Mouse (Mus musculus): Measurements from ENCODE around the gene Tfpi.
"Not testable (repeated sequence)": the region's sequence is repeated elsewhere in the genome, so short reads cannot be mapped to it uniquely, and the experiment has no call there.

Gene Tfpi

DNA sequence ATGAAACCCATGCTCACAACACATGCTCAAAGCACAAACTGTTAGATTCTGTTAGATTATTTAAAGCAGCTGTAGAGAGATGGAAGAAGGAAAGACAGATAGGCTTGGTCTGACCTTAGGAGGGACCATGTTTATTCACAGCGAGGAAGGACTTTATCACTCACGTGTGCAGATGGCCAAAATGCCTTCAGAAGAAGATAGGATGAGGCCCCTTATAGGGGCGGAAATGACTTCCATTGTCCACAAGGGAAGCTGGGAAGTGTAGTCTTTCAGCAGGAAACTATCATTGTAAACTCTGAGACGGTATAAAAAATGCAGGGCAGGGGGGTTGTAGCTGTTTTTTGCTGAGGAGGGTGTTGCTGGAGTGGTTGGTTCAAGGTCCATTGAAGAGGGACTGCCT, at the start of gene Tfpi:
Tfpi (minus strand) TSS at position 199 of the 400 bp plus-strand sequence.
- DNase-seq: no peak

DNA sequence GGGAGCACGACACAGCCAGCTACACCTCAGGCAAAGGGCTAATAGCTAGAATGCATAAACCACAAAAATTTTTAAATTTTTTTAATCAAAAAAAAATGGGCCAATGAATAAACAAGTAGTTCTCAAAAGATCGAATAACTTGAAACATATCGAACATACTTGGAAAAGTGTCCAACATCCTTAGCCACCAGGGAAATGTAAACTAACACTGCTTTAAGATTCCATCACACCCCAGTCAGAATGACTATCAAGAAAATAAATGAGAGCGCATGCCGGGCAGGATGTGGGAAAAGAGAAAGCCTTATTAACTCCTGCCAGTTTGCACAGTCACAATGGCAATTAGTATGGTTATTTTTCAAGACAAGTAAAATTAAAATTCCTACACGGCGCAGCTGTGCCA, 49.6 kb upstream of the Tfpi start:
- DNase-seq: no peak

DNA sequence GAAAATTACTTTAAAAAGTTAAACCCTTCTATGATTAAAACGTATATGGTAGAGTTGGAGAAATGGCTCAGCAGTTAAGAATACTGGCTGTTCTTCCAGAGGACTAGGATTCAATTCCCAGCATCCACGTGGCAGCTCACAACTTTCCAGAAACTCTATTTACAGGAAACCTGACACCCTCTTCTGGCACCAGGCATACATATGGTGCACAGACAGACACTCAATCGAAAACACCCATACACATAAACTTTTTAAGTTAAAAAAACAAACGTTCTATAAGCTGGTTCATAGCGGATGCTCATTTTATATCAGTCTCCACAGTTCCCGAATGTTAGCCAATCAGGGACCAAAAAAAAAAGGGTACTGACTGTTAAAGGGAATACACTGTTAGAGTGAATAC, 49.2 kb upstream of the Tfpi start:
- DNase-seq: no peak

DNA sequence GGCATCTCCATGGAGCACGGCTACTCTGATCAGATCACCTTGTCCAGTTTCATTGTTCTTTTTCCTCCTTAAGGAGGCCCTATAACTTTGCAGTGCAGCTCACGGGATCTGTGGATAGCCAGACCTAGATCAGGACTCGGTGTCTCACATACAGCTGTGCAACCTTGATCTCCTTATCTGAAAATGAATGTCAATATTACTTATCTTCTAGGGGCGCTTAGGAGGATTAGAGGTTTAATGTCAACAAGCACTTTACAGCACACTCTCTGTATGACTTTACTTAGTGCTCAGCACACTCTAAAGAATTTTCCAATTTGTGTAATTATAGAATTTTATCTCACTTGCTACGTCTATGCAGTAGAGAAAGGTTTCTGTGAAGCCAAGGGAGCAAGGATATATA, 48.5 kb upstream of the Tfpi start:
- no peak for DNase-seq

DNA sequence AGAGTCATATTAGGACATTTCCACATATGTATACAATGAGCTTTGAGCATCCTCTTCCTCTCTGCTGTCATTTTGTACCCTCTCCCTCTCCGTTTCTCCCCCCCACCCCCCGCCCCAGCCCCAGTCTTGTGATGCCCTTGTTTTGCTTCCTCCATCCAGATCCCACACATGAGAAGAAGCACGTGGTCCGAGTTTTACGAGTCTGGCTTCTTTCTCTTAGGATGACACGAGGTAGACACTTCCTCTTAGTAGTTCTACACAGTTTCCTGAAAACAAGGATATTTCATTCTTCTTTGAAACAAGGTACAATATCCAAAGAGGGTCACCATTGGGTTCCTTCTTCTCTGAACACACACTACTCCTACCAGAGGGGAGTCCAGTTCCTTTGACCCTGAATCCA, 47.4 kb upstream of the Tfpi start:
- DNase-seq: no peak

DNA sequence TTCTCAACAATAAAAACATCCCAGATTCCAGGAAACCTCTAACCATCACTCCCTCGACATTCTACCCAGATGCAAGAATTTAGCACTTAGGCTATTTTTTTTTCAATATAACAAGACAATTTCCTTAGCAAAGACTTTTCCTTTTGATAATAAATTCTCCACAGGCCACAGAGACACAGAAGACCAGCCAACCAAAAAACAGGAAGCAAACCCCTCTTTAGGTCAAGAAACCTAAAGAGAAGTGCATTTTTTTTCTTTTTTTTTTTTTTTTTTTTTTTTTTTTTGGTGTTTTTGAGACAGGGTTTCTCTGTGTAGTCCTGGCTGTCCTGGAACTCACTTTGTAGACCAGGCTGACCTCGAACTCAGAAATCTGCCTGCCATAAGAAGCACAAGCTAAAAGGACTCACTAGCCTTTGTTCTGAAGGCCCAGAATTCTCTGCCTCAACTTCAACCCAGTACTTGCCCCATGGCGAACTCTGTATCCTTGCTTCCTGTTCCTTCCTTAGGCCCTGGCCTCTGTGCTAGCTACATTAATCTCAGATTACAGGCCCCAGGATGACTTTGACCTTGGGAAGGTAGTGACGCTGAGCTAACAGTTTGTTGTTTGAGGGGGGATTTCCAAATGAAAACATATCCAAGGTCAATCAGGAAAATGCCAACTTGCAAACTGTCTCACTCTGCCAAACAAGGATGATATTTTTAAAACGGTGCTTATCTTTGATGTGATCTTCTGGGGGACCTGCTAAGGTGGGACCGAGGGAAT, 46.7 kb upstream of the Tfpi start:
- DNase-seq: no peak

DNA sequence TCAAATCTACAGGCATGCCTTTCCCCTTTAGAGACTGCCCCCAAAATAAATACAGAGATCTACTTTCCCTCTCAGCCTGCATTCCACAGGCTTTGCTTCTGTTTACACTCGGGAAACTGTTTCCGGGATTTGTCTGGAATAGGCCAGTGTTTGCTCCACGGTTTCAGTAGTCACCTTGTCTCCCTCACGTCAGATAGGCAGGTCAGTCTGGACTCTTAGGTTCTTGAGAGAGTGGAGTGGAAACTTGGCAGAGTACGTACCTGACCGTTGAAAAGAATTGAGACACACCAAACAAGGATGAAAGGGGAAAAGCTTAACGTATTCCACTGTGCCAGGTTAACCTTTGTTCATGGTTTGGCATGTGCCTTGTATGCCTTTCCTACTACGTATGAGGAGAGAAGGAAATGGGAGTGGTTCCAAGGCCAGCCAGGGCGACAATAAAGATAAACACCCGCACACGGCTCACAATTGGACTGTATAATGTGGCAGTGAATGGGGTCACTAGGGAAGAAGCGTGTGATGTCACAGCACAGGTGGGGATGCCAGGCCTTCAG, 43.0 kb upstream of the Tfpi start:
- DNase-seq: no peak

DNA sequence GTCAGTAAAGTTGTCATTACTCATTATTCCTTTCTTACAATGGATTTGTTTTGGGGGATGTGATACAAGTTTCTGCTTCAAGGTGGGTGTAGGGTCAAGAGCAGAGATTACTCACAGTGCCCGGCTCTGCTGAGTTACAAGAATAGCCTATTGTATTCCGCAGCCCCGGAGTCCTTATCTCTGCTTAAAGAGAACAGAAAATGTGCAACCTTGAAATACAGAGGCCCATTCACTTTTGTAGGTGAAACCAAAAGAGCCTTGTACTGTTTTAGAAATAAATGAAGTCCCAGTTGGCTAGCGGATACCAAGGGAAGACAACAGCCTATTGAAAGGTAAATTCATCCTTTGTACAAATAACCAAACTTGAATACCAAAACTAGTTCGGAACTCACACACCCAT, 42.2 kb upstream of the Tfpi start:
- DNase-seq: no peak

DNA sequence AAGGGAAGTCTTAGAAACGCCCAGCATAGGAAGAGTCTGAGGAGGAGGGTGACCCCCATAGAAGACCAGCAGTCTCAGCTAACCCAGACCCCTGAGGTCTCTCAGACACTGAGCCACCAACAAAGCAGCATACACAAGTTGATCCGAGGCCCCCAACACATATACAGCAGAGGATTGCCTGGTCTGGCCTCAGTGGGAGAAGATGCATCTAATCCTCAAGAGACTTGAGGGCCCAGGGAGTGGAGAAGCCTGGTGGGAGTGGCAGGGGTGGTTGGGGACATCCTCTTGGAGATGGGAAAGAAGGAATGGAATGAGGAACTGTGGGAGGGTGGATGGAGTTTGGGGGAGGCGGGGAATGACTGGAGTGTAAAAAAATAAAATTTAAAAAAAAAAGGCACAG, 36.7 kb upstream of the Tfpi start:
- no peak for DNase-seq

DNA sequence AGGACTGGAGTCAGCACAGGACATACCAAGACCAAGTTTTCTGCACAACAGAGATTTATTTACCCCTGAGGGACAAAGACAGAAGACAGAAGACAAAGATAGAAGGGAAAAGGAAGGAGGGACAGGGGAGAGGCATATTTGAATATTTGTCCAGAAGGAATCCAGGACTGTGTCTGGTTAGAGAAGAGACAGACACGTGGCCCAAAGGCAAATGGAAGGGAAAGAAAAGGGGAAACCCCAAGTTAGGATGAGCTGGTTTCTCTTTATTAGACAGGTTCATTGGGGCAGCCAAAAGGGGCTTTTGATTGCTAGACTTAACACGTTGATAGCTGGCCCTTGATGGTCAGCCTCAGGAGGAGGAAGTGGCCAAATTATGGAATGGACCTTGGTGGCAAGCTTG, 34.9 kb upstream of the Tfpi start:
- DNase-seq: no peak

DNA sequence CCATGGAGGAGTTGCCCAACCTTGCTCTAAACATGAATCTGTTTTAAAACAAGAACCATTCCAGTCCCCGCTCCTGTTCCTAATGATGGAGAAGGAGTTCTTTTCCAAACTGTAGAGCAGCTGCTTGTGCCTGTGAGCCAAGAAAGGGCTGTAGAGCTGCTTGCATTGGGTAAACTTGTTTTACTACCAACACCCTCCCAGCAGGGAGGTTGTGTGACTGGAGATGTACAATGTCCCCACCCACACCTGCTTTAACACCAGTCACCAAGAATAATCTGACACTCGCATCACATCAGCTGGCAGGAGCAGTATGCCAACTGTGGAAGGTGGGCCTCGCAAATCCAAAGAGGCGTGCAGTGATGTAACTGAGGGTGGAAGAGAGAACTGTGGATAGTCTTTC, 34.5 kb upstream of the Tfpi start:
- peak; percentile 71 for DNase-seq

DNA sequence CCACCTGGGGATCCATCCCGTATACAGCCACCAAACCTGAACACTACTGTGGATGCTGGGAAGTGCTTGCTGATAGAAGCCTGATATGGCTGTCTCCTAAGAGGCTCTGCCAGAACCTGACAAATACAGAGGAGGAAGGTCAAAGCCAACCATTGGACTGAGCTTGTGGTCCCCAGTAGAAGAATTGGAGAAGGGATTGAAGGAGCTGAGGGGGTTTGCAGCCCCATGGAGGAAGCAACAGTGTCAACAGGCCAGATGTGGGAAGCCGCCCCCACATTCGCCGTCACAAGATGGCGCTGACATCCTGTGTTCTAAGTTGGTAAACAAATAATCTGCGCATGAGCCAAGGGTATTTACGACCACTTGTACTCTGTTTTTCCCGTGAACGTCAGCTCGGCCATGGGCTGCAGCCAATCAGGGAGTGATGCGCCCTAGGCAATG, 28.4 kb upstream of the Tfpi start:
- not testable (repeated sequence) for DNase-seq

DNA sequence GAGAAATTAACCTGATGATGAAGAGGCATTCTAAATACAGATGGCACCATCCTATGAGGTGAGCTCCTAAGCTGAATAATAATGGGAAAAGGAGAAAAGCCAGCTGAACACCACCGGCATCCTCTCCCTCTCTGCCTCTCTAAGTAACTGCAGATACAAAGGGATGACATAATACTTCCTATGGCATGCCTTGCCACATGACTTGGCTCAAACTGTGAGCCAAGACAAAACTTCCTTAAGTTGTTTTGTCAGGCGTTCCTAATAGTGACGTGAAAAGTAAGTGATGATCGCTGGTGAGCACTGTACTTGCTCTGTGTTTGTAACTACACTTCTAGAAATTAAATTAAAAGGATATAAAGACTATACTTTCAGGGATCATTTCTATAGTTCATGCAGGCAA, 27.7 kb upstream of the Tfpi start:
- DNase-seq: no peak

DNA sequence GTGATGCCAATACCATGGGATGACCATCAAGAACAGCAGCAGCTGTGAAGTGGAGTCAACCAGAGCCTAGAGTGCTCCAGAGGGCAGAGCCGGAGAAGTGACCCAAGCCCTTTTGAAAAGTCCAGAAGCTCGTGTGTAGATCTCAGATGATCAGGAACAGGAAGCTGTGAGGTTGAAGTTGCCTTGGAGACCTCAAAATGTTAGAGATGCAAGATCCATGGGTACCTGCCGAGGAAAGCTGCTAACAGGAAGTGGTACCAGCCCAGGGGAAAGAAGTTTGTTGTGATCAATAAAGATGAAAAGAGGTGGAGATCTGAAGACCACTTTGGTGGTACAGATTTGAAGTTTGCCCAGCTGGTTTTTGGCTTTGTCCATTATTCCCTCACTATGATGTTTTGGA, 22.3 kb upstream of the Tfpi start:
- DNase-seq: no peak

DNA sequence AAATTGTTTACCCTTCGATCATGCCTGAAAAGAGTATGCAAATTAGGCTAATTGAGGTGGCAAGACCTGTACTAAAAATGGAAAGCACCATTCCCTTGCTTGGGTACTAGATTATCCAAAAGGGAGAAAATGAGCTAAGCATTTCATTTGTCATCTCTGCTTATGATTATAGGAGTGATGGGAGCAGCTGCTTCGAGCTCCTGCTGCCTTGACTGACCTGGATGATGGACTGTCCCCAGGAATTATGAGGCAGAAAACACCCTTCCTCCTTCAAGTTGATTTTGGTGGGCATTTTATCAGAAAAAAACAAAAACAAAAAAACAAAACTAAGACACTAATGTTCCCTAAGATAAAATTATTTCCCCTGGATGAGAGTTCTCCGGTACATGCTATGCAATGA, 18.5 kb upstream of the Tfpi start:
- no peak for DNase-seq

DNA sequence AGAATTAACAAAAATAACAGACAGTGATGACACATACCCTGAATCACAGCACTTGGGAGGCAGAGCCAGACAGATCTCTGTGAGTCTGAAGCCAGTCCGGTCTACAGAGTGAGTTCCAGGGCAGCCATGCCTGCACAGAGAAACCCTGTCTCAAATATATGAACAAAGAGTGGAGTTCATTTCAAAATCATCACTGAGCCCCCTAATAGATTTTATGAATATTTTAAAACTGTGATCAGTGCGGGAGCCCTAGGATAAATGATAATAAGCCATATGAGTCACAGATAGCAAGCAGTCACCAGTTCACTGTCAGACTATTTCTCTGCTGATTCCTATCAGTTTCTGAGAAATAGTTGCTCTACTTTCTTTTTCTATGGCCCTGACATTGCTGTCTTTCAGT, 17.1 kb upstream of the Tfpi start:
- DNase-seq: no peak

DNA sequence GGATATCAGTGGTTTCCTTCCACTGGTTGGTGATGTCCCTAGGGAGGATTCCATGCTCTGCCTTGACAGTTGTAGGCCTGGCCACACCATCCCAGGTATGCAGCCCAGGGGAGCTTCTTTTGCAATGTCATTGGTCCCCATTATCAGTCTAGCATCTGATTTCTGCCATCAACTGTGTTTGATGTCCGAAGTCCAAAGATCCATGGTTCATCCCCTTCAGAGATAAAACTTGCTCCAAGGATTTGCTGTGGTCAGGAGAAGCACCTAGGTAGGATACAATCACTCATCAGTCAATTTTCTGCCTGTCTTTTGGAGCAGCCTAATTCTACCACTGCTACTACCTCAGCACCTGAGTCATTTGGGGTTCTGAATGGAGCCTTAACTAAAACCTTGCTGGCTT, 15.1 kb upstream of the Tfpi start:
- DNase-seq: no peak

DNA sequence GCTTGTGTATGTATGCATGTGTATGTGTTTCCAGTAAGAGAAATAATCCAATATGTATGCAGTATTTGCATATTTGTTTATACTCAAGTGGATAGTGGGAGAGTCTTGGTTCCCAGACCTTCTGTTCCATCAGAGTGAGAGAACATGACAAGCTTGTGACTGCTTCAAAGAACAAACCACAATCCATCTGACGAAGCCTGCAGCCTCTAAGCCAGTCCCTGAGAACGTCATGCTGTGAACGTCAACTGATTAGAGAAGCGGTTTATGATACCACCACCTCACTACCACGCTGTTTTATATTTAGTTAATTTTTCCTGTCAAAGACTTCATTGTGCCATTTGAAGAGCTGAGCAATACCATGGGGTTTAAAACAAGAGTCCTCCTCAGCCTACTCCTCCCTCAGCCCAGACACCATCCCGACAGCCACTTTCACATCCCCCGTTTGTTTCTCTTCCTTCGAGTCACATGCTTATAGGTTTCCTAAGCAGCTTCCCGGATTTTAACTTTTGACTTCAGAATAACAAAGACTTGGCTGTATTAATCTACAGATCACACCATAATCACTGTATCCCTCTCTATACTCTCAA, 11.2 kb upstream of the Tfpi start:
- DNase-seq: no peak

DNA sequence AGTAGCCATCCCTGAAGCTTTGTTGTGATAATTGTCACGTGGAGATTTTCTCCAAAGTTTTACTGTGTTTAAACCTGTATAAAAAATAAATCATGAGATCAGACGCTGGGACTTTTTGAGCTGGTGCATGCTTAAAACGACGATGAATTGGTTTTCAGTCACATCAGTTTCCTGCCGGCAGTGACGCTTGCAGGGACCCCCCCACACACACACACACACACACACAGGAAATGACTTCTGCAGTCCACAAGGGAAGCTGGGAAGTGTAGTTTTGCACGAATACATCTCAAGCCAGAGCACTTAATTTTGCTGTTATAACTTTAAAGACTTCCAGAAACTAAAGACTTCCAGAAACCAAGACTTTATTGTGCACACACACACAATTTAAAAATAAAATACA, 5.3 kb upstream of the Tfpi start:
- no peak for DNase-seq

DNA sequence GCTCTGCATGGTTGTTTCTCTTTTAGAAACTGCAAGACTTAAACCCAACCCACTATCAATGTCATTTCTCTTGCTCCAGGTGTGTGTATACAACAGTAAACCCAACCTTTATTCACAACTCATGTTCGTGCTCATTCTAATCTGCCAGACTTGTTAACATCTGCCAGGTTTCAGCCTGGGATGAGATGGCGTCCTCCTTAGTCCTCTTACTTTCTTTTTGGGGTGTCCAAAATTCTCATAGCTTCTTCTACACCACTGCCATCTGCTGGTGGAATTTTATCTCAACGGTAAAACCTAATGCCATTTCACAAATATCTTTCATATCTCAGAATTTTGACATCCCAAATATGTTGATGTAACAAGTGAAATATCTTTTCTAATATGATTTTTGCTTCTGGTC, 2.5 kb upstream of the Tfpi start:
- DNase-seq: no peak

DNA sequence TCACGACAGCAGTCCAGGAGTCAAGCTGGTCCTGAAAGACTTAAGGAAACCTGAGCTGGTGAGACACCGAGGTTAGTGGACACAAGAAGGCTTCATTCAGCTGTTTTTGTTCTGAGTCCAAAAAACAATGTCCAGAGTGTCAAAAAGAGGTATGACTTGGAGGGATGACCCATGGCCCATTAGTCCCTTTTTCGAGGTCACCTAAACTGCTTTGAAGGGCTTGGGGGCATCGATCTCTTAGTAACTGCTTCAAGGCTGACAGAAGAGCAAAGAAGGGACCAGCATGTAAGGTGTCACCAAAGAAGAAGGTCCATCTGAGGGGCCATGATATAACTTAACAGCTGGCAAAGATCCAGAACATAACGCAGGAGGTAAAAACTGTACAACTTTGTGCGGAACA, 1.2 kb upstream of the Tfpi start:
- no peak for DNase-seq

DNA sequence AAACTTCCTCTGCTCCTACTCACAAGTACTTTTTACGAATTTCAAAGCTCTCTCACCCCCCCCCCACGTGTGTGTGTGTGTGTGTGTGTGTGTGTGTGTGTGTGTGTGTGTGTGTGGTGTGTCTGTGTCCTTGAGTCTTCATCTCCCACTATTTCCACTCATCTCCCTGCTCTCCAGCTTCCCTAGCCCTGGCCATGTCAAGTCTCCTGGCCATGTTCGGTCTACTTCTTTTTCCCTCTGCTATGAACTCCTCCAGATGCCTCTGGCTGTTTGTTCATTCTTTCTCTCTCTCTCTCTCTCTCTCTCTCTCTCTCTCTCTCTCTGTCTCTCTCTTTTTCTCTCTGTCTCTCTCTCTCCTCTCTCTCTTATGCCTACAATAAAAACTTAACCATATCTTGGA, 444 bp downstream of the Tfpi start:
- DNase-seq: no peak

DNA sequence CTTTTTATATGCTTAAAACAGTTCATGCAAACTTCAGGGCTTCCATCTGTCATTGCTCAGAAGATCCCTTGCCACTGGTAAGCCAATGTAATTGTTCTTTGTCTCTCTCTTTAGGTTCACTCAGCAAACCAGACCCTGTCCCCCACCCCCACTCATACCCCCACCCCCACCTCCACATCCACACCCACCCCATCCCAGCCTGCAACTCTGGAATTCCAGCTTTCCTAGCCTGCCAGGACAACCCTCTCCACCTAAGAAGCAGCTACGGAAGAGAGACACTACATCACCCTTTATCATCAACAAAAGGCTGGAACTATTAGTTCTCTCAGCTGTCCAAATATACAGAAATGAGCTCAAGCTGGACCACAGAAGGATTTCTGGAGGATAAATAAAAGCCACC, 974 bp downstream of the Tfpi start:
- no peak for DNase-seq

DNA sequence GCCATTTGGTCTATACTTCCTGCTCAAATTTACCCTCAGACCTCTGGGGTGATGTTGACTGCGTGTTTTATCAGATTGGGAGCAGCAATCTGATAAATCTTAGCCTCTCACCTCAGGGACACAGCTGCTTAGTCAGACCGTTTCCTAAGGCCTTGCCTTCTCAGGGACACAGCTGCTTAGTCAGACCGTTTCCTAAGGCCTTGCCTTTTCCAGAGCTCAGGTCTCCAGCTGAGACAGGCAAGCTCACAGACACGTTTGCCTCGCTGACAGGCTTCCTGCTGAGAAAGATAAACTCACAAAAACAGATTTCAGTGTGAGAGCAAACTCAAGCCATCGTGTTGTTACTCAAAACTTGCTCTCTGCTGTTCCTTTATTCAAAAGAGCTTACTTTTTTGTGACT, 1.9 kb downstream of the Tfpi start:
- no peak for DNase-seq
